Mouse (Mus musculus) neural tube, embryonic 15.5 days (tissue): ENCODE measurements around the gene Krtap5-4. TPM values are rescaled to one million over a fixed set of nuclear protein-coding genes. Genes with fewer than 3 reads are reported as not detected.

Experiments
- ATAC-seq: fragments of 200-750 bp; cut with Nextera tagmentation; 2 replicates; pipeline ENCODE4 v1.8.0; 2017; ENCODE audit warnings: mild to moderate bottlenecking, moderate TSS enrichment, moderate library complexity; ENCODE audit not compliant: low FRiP score
- H3K27ac ChIP-seq: fragments of 300-500 bp; sonication (generic); replicated peaks from 2 replicates; pipeline ENCODE4 v1.5.1; 2015; ENCODE audit warnings: mild to moderate bottlenecking, inconsistent platforms
- H3K27me3 ChIP-seq: fragments of 300-500 bp; sonication (generic); replicated peaks from 2 replicates; pipeline ENCODE4 v1.6.1; 2015; ENCODE audit warnings: inconsistent platforms
- H3K36me3 ChIP-seq: fragments of 300-500 bp; sonication (generic); 2 replicates; pipeline ENCODE4 v1.6.1; 2015; ENCODE audit warnings: inconsistent platforms
- H3K4me1 ChIP-seq: fragments of 300-500 bp; sonication (generic); 2 replicates; pipeline ENCODE4 v1.6.1; 2015; ENCODE audit warnings: inconsistent platforms
- H3K4me2 ChIP-seq: fragments of 300-500 bp; sonication (generic); 2 replicates; pipeline ENCODE4 v1.6.1; 2015; ENCODE audit warnings: inconsistent platforms, mild to moderate bottlenecking, moderate library complexity
- H3K4me3 ChIP-seq: fragments of 300-500 bp; sonication (generic); replicated peaks from 2 replicates; pipeline ENCODE4 v1.5.1; 2015; ENCODE audit warnings: mild to moderate bottlenecking, inconsistent platforms
- H3K9ac ChIP-seq: fragments of 300-500 bp; sonication (generic); replicated peaks from 2 replicates; pipeline ENCODE4 v1.6.1; 2015; ENCODE audit warnings: mild to moderate bottlenecking, inconsistent platforms
- H3K9me3 ChIP-seq: fragments of 300-500 bp; sonication (generic); replicated peaks from 2 replicates; pipeline ENCODE4 v1.6.1; 2016; ENCODE audit warnings: inconsistent platforms
- WGBS: fragments of 180-500 bp; shearing (Covaris S2); methylation state at CpG from one replicate; pipeline ENCODE4 v1.1.7; 2015; ENCODE audit warnings: mixed read lengths; 5-methylcytosine and 5-hydroxymethylcytosine counted together
- polyA plus RNA-seq: library from polyadenylated mRNA; unstranded; fragments of >200 nt; fragmentation: Nextera tagmentation; extraction: Ambion mirVana; gene quantifications from 2 replicates; pipeline ENCODE4 v1.2.1, GENCODE M21; 2015

Gene Krtap5-4
- polyA plus RNA-seq, 1 experiment from 2014 or later: not detected

DNA sequence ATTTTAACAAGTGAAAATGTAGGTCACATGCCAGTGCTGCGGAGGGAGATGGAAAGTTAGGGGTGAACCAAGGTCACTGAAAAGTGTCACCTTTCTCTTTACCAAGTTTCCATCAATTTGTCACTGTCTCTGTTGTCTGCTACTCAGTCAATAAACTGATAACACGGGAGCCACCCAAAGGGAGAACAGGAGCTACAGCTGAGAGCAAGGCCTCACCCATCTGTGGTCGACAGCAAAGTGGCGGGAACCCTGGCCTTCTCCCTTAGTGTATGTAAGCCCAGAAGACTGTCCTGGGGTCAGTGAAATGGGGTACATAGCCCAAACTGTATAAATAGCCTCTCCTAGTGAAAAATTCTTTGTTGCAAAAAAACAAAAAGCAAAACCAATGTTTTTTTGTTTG is 44.2 kb downstream of the Krtap5-4 start:
- no peak for ATAC-seq
- WGBS: 84% methylated on average over 4 of the region's 4 CpGs
- Histone ChIP-seq H3K9ac (no peak overlapping the region), H3K4me3 (no peak overlapping the region), H3K9me3 (no peaks in the 10 kb centered on the region), H3K27ac (no peak overlapping the region), H3K27me3 (no peaks in the 10 kb centered on the region), H3K4me1 (no peaks in the 10 kb centered on the region), H3K36me3 (no peaks in the 10 kb centered on the region), H3K4me2 (no peak overlapping the region)

DNA sequence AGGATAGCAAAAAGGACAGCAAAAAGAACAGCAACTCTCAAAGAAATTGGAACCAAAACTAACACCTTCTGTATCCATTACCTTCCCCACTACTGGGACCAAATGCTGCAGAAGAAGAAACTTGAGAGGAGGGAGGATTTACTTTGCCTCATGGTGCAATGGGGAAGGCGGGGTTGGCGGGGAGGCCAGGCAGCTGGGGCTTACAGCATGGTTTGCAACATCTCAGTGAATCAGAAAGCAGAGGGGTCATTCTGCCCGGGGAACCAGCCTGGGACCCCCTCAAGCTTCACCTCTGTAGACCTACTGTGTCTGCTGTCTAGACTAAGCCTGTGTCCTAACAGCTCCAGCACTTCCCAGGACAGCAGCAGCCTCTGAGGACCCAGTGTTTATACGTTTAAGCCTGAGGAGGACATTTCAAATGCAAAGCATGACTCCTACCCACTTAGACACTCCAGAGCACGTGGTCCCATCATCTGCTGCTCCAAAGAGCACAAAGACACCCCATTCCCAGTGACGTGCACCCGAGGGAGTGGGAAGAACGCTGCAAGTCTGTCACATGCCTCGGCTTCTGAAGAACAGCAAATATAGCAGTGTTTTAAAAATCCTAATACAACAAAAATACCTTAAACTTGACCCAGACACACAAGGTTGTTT is 46.1 kb downstream of the Krtap5-4 start:
- peak; percentile 59; the same call in 1 of the 2 replicates for ATAC-seq
- Histone ChIP-seq H3K27me3 (no peaks in the 10 kb centered on the region), H3K36me3 (no peaks in the 10 kb centered on the region), H3K4me2 (0 out of 2 replicates have a peak overlapping the region, but pooled peaks have one; percentile 3), H3K27ac (no peak overlapping the region), H3K9me3 (no peaks in the 10 kb centered on the region), H3K9ac (no peak overlapping the region), H3K4me1 (no peaks in the 10 kb centered on the region), H3K4me3 (no peak overlapping the region)
- 22% methylated on average over 9 of the region's 9 CpGs for WGBS

DNA sequence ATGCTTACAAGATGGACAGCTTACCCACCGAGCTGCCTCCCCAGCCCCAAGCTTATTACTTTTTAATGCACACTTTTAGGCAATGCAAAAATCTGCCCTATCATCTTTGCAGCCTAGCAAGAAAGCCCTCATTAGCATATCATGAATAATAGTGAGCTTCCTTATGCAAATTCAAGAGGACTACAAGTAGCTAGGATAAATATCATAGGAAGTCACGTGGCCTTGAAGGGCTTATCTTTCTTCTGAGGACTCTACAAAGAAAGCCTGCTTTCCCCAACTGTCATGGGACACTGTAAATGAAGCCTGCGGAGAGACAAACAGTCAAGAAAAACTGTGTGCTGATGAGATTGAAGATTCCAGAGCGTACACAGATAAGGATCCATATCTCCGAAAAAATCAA is 48.2 kb downstream of the Krtap5-4 start:
- Histone ChIP-seq H3K9ac (no peak overlapping the region), H3K4me2 (no peak overlapping the region), H3K36me3 (no peaks in the 10 kb centered on the region), H3K27ac (no peak overlapping the region), H3K27me3 (no peaks in the 10 kb centered on the region), H3K4me3 (no peak overlapping the region), H3K9me3 (no peaks in the 10 kb centered on the region), H3K4me1 (no peaks in the 10 kb centered on the region)
- 65% methylated on average over 5 of the region's 5 CpGs for WGBS
- no peak for ATAC-seq

DNA sequence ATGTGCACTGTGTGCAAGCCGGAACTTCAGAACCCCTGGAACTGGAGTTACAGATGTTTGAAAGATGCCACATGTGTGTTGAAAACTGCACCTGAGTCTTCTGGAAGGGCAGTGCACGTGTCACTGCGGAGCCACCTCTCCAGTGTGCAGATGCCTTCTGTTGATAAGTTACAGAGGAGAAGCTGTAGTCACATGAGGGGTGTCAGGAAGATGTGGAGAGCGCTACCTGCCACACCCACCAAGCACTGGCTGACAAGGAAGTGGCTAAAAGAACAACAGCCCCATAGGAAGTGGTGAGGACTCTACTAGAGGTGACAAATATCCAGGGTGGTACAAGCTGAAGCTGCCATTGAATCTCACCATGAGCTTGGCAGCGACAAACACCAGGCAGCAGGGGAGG is 50.5 kb downstream of the Krtap5-4 start:
- 76% methylated on average over 5 of the region's 5 CpGs for WGBS
- Histone ChIP-seq H3K9me3 (no peaks in the 10 kb centered on the region), H3K4me2 (no peak overlapping the region), H3K4me3 (no peak overlapping the region), H3K36me3 (no peaks in the 10 kb centered on the region), H3K4me1 (no peaks in the 10 kb centered on the region), H3K9ac (no peak overlapping the region), H3K27ac (no peak overlapping the region), H3K27me3 (no peaks in the 10 kb centered on the region)
- no peak for ATAC-seq

Other genes starting within 250 kb of the Krtap5-4 start
- 51.2 and 55.6 TPM in 2 replicates for gene Mob2, start 242.5 kb upstream of the Krtap5-4 start, polyA plus RNA-seq
- gene Dusp8, start 207.7 kb upstream of the Krtap5-4 start, polyA plus RNA-seq: 110 and 132 TPM in 2 replicates
- gene Gm45618, start 182.8 kb upstream of the Krtap5-4 start, polyA plus RNA-seq: 0.40 and 0.50 TPM in 2 replicates
- gene Gm39115, start 167.5 kb upstream of the Krtap5-4 start, polyA plus RNA-seq: not detected in 2 replicates
- not detected in 2 replicates for gene Gm45337, start 158.9 kb upstream of the Krtap5-4 start, polyA plus RNA-seq
- not detected in 2 replicates for gene Gm29735, start 146.4 kb upstream of the Krtap5-4 start, polyA plus RNA-seq
- not detected in 2 replicates for gene Gm4553, start 137.8 kb upstream of the Krtap5-4 start, polyA plus RNA-seq
- not detected in 2 replicates for gene Krtap5-2, start 127.5 kb upstream of the Krtap5-4 start, polyA plus RNA-seq
- gene Gm10153, start 113.2 kb upstream of the Krtap5-4 start, polyA plus RNA-seq: not detected in 2 replicates
- gene Krtap5-3, start 102.2 kb upstream of the Krtap5-4 start, polyA plus RNA-seq: not detected in 2 replicates
- gene Gm7579, start 91.7 kb upstream of the Krtap5-4 start, polyA plus RNA-seq: not detected in 2 replicates
- gene Krtap5-5, start 73.6 kb upstream of the Krtap5-4 start, polyA plus RNA-seq: not detected in 2 replicates
- gene Gm40460, start 62.5 kb upstream of the Krtap5-4 start, polyA plus RNA-seq: not detected in 2 replicates
- not detected in 2 replicates for gene Gm2431, start 45.2 kb upstream of the Krtap5-4 start, polyA plus RNA-seq
- not detected in 2 replicates for gene Gm4559, start 29.2 kb upstream of the Krtap5-4 start, polyA plus RNA-seq
- not detected in 2 replicates for gene Krtap5-1, start 6.4 kb upstream of the Krtap5-4 start, polyA plus RNA-seq
- gene Ifitm10, start 70.2 kb downstream of the Krtap5-4 start, polyA plus RNA-seq: 13.5 and 14.7 TPM in 2 replicates
- gene Gm49369, start 79.1 kb downstream of the Krtap5-4 start, polyA plus RNA-seq: not detected in 2 replicates
- gene Ctsd, start 84.5 kb downstream of the Krtap5-4 start, polyA plus RNA-seq: 304 and 310 TPM in 2 replicates
- 0.14 TPM in 1 of 2 replicates, not detected in the other for gene Syt8, start 131.3 kb downstream of the Krtap5-4 start, polyA plus RNA-seq
- 16.4 and 24.8 TPM in 2 replicates for gene Tnni2, start 138.3 kb downstream of the Krtap5-4 start, polyA plus RNA-seq
- gene Lsp1, start 157.3 kb downstream of the Krtap5-4 start, polyA plus RNA-seq: 6.9 and 58.6 TPM in 2 replicates
- gene Tnnt3, start 195.3 kb downstream of the Krtap5-4 start, polyA plus RNA-seq: 14.9 and 26.9 TPM in 2 replicates
- gene Mrpl23, start 229.1 kb downstream of the Krtap5-4 start, polyA plus RNA-seq: 21.0 and 27.9 TPM in 2 replicates